Mouse (Mus musculus) heart, postnatal 0 days (tissue): ENCODE measurements around the gene Plxna4. TPM values are rescaled to one million over a fixed set of nuclear protein-coding genes. Genes with fewer than 3 reads are reported as not detected.
"Not testable (repeated sequence)": the region's sequence is repeated elsewhere in the genome, so short reads cannot be mapped to it uniquely, and the experiment has no call there.

Source experiments
- ATAC-seq: fragments of 200-750 bp; cut with Nextera tagmentation; 2 replicates; pipeline ENCODE4 v1.8.0; 2017; ENCODE audit warnings: low read depth, moderate number of reproducible peaks, moderate library complexity; ENCODE audit not compliant: insufficient read depth
- DNase-seq: peaks from one replicate; pipeline ENCODE4 v3.0.0-alpha.2; 2016; ENCODE audit warnings: low spot score
- H3K27ac ChIP-seq: fragments of 300-500 bp; sonication (generic); 2 replicates; pipeline ENCODE4 v1.5.1; 2014; ENCODE audit warnings: low read depth, mild to moderate bottlenecking
- H3K27me3 ChIP-seq: fragments of 300-500 bp; sonication (generic); 2 replicates; pipeline ENCODE4 v1.6.1; 2014; ENCODE audit warnings: low read length, mixed read lengths; ENCODE audit not compliant: control insufficient read depth, insufficient read depth
- H3K36me3 ChIP-seq: fragments of 300-500 bp; sonication (generic); replicated peaks from 2 replicates; pipeline ENCODE4 v1.6.1; 2014; ENCODE audit warnings: low read length, mixed read lengths; ENCODE audit not compliant: control insufficient read depth, insufficient read depth
- H3K4me1 ChIP-seq: fragments of 300-500 bp; sonication (generic); 2 replicates; pipeline ENCODE4 v1.6.1; 2014; ENCODE audit warnings: antibody characterized with exemption; ENCODE audit not compliant: control insufficient read depth, insufficient read depth
- H3K4me2 ChIP-seq: fragments of 300-500 bp; sonication (generic); 2 replicates; pipeline ENCODE4 v1.6.1; 2014; ENCODE audit warnings: low read depth, mild to moderate bottlenecking, low read length, moderate library complexity
- H3K4me3 ChIP-seq: fragments of 300-500 bp; sonication (generic); 2 replicates; pipeline ENCODE4 v1.5.1; 2014; ENCODE audit warnings: low read depth, low read length
- H3K9ac ChIP-seq: fragments of 300-500 bp; sonication (generic); replicated peaks from 2 replicates; pipeline ENCODE4 v1.6.1; 2014; ENCODE audit warnings: low read depth, low read length, mixed read lengths
- H3K9me3 ChIP-seq: fragments of 300-500 bp; sonication (generic); replicated peaks from 2 replicates; pipeline ENCODE4 v1.6.1; 2016; ENCODE audit warnings: low read length; ENCODE audit not compliant: control insufficient read depth
- CTCF ChIP-seq: IDR thresholded peaks from 2 replicates; pipeline ENCODE4 v1.5.1; 2016; ENCODE audit warnings: antibody characterized with exemption, control low read depth, low read depth
- EP300 ChIP-seq: IDR thresholded peaks from 2 replicates; pipeline ENCODE4 v1.6.1; 2016; ENCODE audit warnings: antibody characterized with exemption, low read depth
- whole genome bisulfite sequencing: fragments of 180-500 bp; shearing (Covaris S2); extraction: QIAGEN DNeasy Blood & Tissue Kit; methylation state at CpG from one replicate; pipeline ENCODE4 v1.1.7; 2014; 5-methylcytosine and 5-hydroxymethylcytosine counted together
- polyA plus RNA-seq: library from polyadenylated mRNA; unstranded; fragments of >200 nt; fragmentation: Nextera tagmentation; extraction: Ambion mirVana; gene quantifications from 2 replicates; pipeline ENCODE4 v1.2.1, GENCODE M21; 2015
- total RNA-seq: library from RNA; depleted of rRNA; stranded (reverse); fragments of >200 nt; gene quantifications from 2 replicates; pipeline ENCODE4 v1.2.3, GENCODE M21; 2014; ENCODE audit warnings: low replicate concordance

Plxna4 gene
- total and polyA plus RNA-seq, 2 experiments from 2014 or later: 3.7 to 19.2 TPM

GRCm38 (mm10) chr6:32509046-32509445 lies 78.9 kb downstream of the Plxna4 start:
- Histone ChIP-seq H3K36me3 (no peaks in the 10 kb centered on the region), H3K4me1 (peaks cover 23% of the 10 kb centered on the region), H3K27ac (no peak overlapping the region), H3K27me3 (no peaks in the 10 kb centered on the region), H3K4me2 (no peak overlapping the region), H3K4me3 (no peak overlapping the region), H3K9ac (no peak overlapping the region), H3K9me3 (no peaks in the 10 kb centered on the region)
- no peak for TF ChIP-seq CTCF
- no peak for TF ChIP-seq EP300
- DNase-seq (no peak), ATAC-seq (no peak)
- 72% methylated on average over 9 of the region's 9 CpGs for WGBS

GRCm38 (mm10) chr6:32504963-32505362 lies 83.0 kb downstream of the Plxna4 start:
- 87% methylated on average over 5 of the region's 5 CpGs for WGBS
- DNase-seq (no peak), ATAC-seq (no peak)
- H3K9me3 ChIP-seq: no peaks in the 10 kb centered on the region
- H3K36me3 ChIP-seq: no peaks in the 10 kb centered on the region
- H3K9ac ChIP-seq: no peak overlapping the region
- no peak overlapping the region for H3K4me2 ChIP-seq
- H3K27ac ChIP-seq: no peak overlapping the region
- H3K27me3 ChIP-seq: no peaks in the 10 kb centered on the region
- H3K4me1 ChIP-seq: no peaks in the 10 kb centered on the region; the same call in 1 of the 2 replicates
- TF ChIP-seq CTCF (no peak), EP300 (no peak)
- no peak overlapping the region for H3K4me3 ChIP-seq

- not testable (repeated sequence) for H3K27me3 ChIP-seq, H3K36me3 ChIP-seq, H3K4me2 ChIP-seq, H3K27ac ChIP-seq, H3K9ac ChIP-seq, H3K4me3 ChIP-seq, H3K9me3 ChIP-seq, DNase-seq, ATAC-seq, H3K4me1 ChIP-seq
- WGBS: 95% methylated on average over 1 of the region's 1 CpGs
Observed at GRCm38 (mm10) chr6:32501186-32501585, 86.8 kb downstream of the Plxna4 start.

- no peaks in the 10 kb centered on the region for H3K9me3 ChIP-seq
- no peak overlapping the region for H3K9ac ChIP-seq
- H3K27me3 ChIP-seq: no peaks in the 10 kb centered on the region
- H3K4me2 ChIP-seq: no peak overlapping the region
- no peak for DNase-seq
- H3K27ac ChIP-seq: no peak overlapping the region
- peaks cover 26% of the 10 kb centered on the region for H3K4me1 ChIP-seq
- ATAC-seq: peak; percentile 54; the same call in 1 of the 2 replicates
- H3K36me3 ChIP-seq: peaks cover 5% of the 10 kb centered on the region; the same call in 1 of the 2 replicates
- H3K4me3 ChIP-seq: no peak overlapping the region
- TF ChIP-seq CTCF (no peak), EP300 (no peak)
- 52% methylated on average over 5 of the region's 5 CpGs for WGBS
Observed at GRCm38 (mm10) chr6:32498106-32498505, 89.9 kb downstream of the Plxna4 start.

- no peak for DNase-seq
- H3K4me3 ChIP-seq: no peak overlapping the region
- TF ChIP-seq EP300: no peak
- no peak for TF ChIP-seq CTCF
- H3K4me2 ChIP-seq: no peak overlapping the region
- H3K27me3 ChIP-seq: no peaks in the 10 kb centered on the region
- peaks cover 27% of the 10 kb centered on the region for H3K4me1 ChIP-seq
- H3K9ac ChIP-seq: no peak overlapping the region
- no peak overlapping the region for H3K27ac ChIP-seq
- H3K9me3 ChIP-seq: no peaks in the 10 kb centered on the region
- H3K36me3 ChIP-seq: peaks cover 5% of the 10 kb centered on the region; the same call in 1 of the 2 replicates
- no peak for ATAC-seq
- 67% methylated on average over 4 of the region's 4 CpGs for WGBS
Observed at GRCm38 (mm10) chr6:32496109-32496508, 91.9 kb downstream of the Plxna4 start.

GRCm38 (mm10) chr6:32495532-32495931 lies 92.5 kb downstream of the Plxna4 start:
- H3K27me3 ChIP-seq: no peaks in the 10 kb centered on the region
- H3K27ac ChIP-seq: no peak overlapping the region
- ATAC-seq: no peak
- TF ChIP-seq CTCF: no peak
- H3K4me2 ChIP-seq: no peak overlapping the region
- H3K36me3 ChIP-seq: peaks cover 5% of the 10 kb centered on the region; the same call in 1 of the 2 replicates
- H3K4me1 ChIP-seq: peaks cover 27% of the 10 kb centered on the region
- WGBS: 92% methylated on average over 2 of the region's 2 CpGs
- H3K4me3 ChIP-seq: no peak overlapping the region
- no peaks in the 10 kb centered on the region for H3K9me3 ChIP-seq
- no peak overlapping the region for H3K9ac ChIP-seq
- DNase-seq: no peak
